Mouse (Mus musculus) hindbrain, embryonic 15.5 days (tissue): ENCODE results near the gene Gm28048. TPM values are rescaled to one million over a fixed set of nuclear protein-coding genes. Genes with fewer than 3 reads are reported as not detected.

Source experiments
- ATAC-seq: fragments of 200-750 bp; cut with Nextera tagmentation; 2 replicates; pipeline ENCODE4 v1.8.0; 2017; ENCODE audit warnings: low read depth, moderate number of reproducible peaks, moderate TSS enrichment; ENCODE audit not compliant: low FRiP score
- H3K27ac ChIP-seq: fragments of 300-500 bp; sonication (generic); replicated peaks from 2 replicates; pipeline ENCODE4 v1.5.1; 2015; ENCODE audit warnings: mild to moderate bottlenecking, inconsistent platforms
- H3K27me3 ChIP-seq: fragments of 300-500 bp; sonication (generic); 2 replicates; pipeline ENCODE4 v1.6.1; 2015; ENCODE audit warnings: control low read depth, inconsistent platforms
- H3K36me3 ChIP-seq: fragments of 300-500 bp; sonication (generic); 2 replicates; pipeline ENCODE4 v1.6.1; 2015; ENCODE audit warnings: control low read depth, inconsistent platforms
- H3K4me1 ChIP-seq: fragments of 300-500 bp; sonication (generic); replicated peaks from 2 replicates; pipeline ENCODE4 v1.6.1; 2015; ENCODE audit warnings: control low read depth, inconsistent platforms
- H3K4me2 ChIP-seq: fragments of 300-500 bp; sonication (generic); 2 replicates; pipeline ENCODE4 v1.6.1; 2015; ENCODE audit warnings: moderate library complexity, mild to moderate bottlenecking, inconsistent platforms
- H3K4me3 ChIP-seq: fragments of 300-500 bp; sonication (generic); 2 replicates; pipeline ENCODE4 v1.5.1; 2015; ENCODE audit warnings: mild to moderate bottlenecking, inconsistent platforms
- H3K9ac ChIP-seq: fragments of 300-500 bp; sonication (generic); 2 replicates; pipeline ENCODE4 v1.6.1; 2015; ENCODE audit warnings: inconsistent platforms
- H3K9me3 ChIP-seq: fragments of 300-500 bp; sonication (generic); 2 replicates; pipeline ENCODE4 v1.6.1; 2016; ENCODE audit warnings: control low read depth, inconsistent platforms
- WGBS: fragments of 180-500 bp; shearing (Covaris S2); methylation state at CpG from one replicate; pipeline ENCODE4 v1.1.7; 2015; 5-methylcytosine and 5-hydroxymethylcytosine counted together
- polyA plus RNA-seq: library from polyadenylated mRNA; unstranded; fragments of >200 nt; fragmentation: Nextera tagmentation; extraction: Ambion mirVana; gene quantifications from 2 replicates; pipeline ENCODE4 v1.2.1, GENCODE M21; 2015

Gene Gm28048
- polyA plus RNA-seq, 1 experiment from 2014 or later, result 3.9 TPM

GRCm38 (mm10) chr11:22931320-22931905 is 50.5 kb downstream of the Gm28048 start:
- no peaks in the 10 kb centered on the region for H3K4me1 ChIP-seq
- no peaks in the 10 kb centered on the region for H3K27me3 ChIP-seq
- H3K27ac ChIP-seq, result no peak overlapping the region
- H3K4me2 ChIP-seq, result no peak overlapping the region
- ATAC-seq, result no peak
- 98% methylated on average over 2 of the region's 2 CpGs for WGBS
- no peak overlapping the region for H3K4me3 ChIP-seq
- H3K9ac ChIP-seq, result no peak overlapping the region
- H3K9me3 ChIP-seq, result no peaks in the 10 kb centered on the region
- no peaks in the 10 kb centered on the region for H3K36me3 ChIP-seq

- Histone ChIP-seq H3K9ac (no peak overlapping the region), H3K4me3 (no peak overlapping the region), H3K27ac (no peak overlapping the region), H3K9me3 (no peaks in the 10 kb centered on the region), H3K4me2 (no peak overlapping the region), H3K27me3 (no peaks in the 10 kb centered on the region), H3K36me3 (no peaks in the 10 kb centered on the region), H3K4me1 (no peaks in the 10 kb centered on the region)
- WGBS, result 63% methylated on average over 2 of the region's 2 CpGs
- ATAC-seq, result no peak
These were observed 51.8 kb downstream of the Gm28048 start for GRCm38 (mm10) chr11:22930129-22930528.

- ATAC-seq, result no peak
- H3K9ac ChIP-seq, result no peak overlapping the region
- no peak overlapping the region for H3K4me3 ChIP-seq
- no peak overlapping the region for H3K27ac ChIP-seq
- no peaks in the 10 kb centered on the region for H3K36me3 ChIP-seq
- H3K27me3 ChIP-seq, result no peaks in the 10 kb centered on the region
- H3K4me1 ChIP-seq, result no peaks in the 10 kb centered on the region
- WGBS, result 78% methylated on average over 8 of the region's 8 CpGs
- H3K4me2 ChIP-seq, result no peak overlapping the region
- H3K9me3 ChIP-seq, result no peaks in the 10 kb centered on the region
These were observed 53.2 kb downstream of the Gm28048 start for GRCm38 (mm10) chr11:22928586-22929169.

- Histone ChIP-seq H3K27ac (no peak overlapping the region), H3K27me3 (no peaks in the 10 kb centered on the region), H3K36me3 (no peaks in the 10 kb centered on the region), H3K4me2 (no peak overlapping the region), H3K9ac (no peak overlapping the region), H3K9me3 (no peaks in the 10 kb centered on the region), H3K4me3 (no peak overlapping the region), H3K4me1 (no peaks in the 10 kb centered on the region)
- WGBS, result 70% methylated on average over 2 of the region's 2 CpGs
- no peak for ATAC-seq
These were observed 58.3 kb downstream of the Gm28048 start for GRCm38 (mm10) chr11:22923606-22924005.

DNA sequence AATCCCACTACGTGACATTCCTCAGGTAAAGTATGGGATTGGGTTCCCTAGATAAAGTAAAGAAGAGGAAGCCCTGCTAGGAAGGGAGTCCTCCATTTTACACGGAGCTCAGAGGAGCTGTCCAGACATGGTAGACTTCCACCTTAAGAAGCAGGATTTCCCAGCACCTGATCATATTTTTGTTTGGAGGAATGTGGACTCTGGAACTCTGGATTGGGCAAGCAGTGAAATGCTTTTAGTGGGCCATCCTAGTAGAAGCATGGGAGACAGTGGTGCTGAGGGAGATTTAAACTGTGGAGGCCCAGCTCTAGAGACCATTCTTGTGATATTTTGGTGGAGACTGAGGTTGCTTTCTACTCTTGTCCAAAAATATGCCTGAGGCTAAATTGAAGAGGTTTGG is 59.3 kb downstream of the Gm28048 start:
- ATAC-seq, result no peak
- no peak overlapping the region for H3K27ac ChIP-seq
- H3K9ac ChIP-seq, result no peak overlapping the region
- H3K4me2 ChIP-seq, result no peak overlapping the region
- H3K27me3 ChIP-seq, result no peaks in the 10 kb centered on the region
- no peaks in the 10 kb centered on the region for H3K36me3 ChIP-seq
- H3K4me1 ChIP-seq, result no peaks in the 10 kb centered on the region
- H3K9me3 ChIP-seq, result no peaks in the 10 kb centered on the region
- H3K4me3 ChIP-seq, result no peak overlapping the region
- WGBS, result 92% methylated on average over 2 of the region's 2 CpGs

GRCm38 (mm10) chr11:22919336-22919735 is 62.6 kb downstream of the Gm28048 start:
- Histone ChIP-seq H3K9me3 (no peaks in the 10 kb centered on the region), H3K4me2 (no peak overlapping the region), H3K27me3 (no peaks in the 10 kb centered on the region), H3K27ac (no peak overlapping the region), H3K36me3 (no peaks in the 10 kb centered on the region), H3K4me1 (no peaks in the 10 kb centered on the region), H3K4me3 (no peak overlapping the region), H3K9ac (no peak overlapping the region)
- ATAC-seq, result no peak
- 85% methylated on average over 2 of the region's 2 CpGs for WGBS

DNA sequence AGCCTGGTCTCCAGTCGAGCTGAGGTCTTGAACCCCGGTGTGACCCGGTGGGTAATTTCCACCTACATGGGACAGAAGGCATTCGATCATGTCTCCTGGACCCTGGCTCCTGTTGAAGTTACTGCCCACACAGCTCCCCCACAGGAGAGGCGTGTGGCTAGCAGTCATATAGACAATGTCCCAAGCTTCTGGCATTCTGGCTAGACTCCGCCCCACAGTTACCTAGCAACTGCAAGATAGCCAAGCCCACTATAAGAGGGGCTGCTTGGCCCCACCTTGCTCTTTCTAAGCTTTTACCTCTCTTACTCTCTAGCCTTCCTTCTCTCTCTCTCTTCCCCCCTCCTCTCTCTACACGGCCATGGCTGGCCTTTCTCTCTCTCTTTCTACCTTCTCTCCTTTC is 64.1 kb downstream of the Gm28048 start:
- Histone ChIP-seq H3K27me3 (no peaks in the 10 kb centered on the region), H3K9me3 (no peaks in the 10 kb centered on the region), H3K9ac (no peak overlapping the region), H3K36me3 (no peaks in the 10 kb centered on the region), H3K4me2 (no peak overlapping the region), H3K4me1 (no peaks in the 10 kb centered on the region), H3K27ac (no peak overlapping the region), H3K4me3 (no peak overlapping the region)
- 79% methylated on average over 7 of the region's 7 CpGs for WGBS
- no peak for ATAC-seq

- no peak overlapping the region for H3K27ac ChIP-seq
- no peak overlapping the region for H3K4me2 ChIP-seq
- H3K9ac ChIP-seq, result no peak overlapping the region
- WGBS, result 88% methylated on average over 4 of the region's 4 CpGs
- no peaks in the 10 kb centered on the region for H3K36me3 ChIP-seq
- H3K4me3 ChIP-seq, result no peak overlapping the region
- no peaks in the 10 kb centered on the region for H3K9me3 ChIP-seq
- no peaks in the 10 kb centered on the region for H3K27me3 ChIP-seq
- no peaks in the 10 kb centered on the region for H3K4me1 ChIP-seq
- ATAC-seq, result no peak
These were observed 68.1 kb downstream of the Gm28048 start for GRCm38 (mm10) chr11:22913744-22914143.

DNA sequence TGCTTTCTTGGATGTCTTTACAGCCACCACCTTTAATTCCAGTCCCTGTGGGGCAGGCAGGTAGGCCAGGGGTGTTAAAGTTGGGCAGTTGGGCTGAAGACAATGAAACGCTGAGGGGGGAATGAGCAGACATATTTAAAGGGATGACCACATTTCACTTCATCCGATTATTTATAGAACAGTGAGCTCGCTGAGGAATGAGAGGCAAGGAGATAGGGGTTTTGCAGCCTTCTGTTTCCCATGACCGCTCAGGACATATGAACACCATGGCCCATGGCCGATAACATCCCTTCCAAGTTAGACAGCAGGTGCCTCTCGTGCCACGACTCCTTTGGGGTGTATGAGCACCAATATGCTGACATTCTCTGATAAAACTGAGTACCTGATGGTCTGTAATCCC is 70.1 kb downstream of the Gm28048 start:
- Histone ChIP-seq H3K4me2 (no peak overlapping the region), H3K27ac (no peak overlapping the region), H3K4me3 (no peak overlapping the region), H3K4me1 (no peaks in the 10 kb centered on the region), H3K36me3 (no peaks in the 10 kb centered on the region), H3K27me3 (no peaks in the 10 kb centered on the region), H3K9me3 (no peaks in the 10 kb centered on the region), H3K9ac (no peak overlapping the region)
- no peak for ATAC-seq
- WGBS, result 96% methylated on average over 7 of the region's 7 CpGs

- Histone ChIP-seq H3K36me3 (no peaks in the 10 kb centered on the region), H3K4me2 (no peak overlapping the region), H3K4me1 (no peaks in the 10 kb centered on the region), H3K9me3 (no peaks in the 10 kb centered on the region), H3K27ac (no peak overlapping the region), H3K9ac (no peak overlapping the region), H3K4me3 (no peak overlapping the region), H3K27me3 (no peaks in the 10 kb centered on the region)
- ATAC-seq, result no peak
These were observed 75.4 kb downstream of the Gm28048 start for GRCm38 (mm10) chr11:22906453-22906865.

DNA sequence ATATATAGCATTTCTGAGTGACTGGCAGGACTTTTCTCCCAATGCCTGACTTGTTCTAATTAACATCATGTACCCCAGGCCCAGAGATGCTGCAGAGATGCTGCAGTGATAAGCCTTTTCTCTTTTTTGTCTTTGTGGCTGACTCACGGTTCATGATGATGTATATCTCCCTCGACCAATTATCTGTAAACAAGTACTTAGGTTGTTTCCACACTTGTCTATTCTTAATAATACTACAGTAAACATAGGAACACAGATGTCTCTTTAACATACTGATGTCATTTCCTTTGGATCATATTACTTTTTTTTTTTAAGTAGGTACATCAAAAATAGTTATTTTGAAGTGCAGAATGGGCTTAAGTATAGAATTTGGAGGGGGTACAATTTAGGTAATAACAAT is 79.0 kb downstream of the Gm28048 start:
- ATAC-seq, result no peak
- 91% methylated on average over 2 of the region's 2 CpGs for WGBS
- no peaks in the 10 kb centered on the region for H3K4me1 ChIP-seq
- no peak overlapping the region for H3K4me2 ChIP-seq
- H3K27me3 ChIP-seq, result no peaks in the 10 kb centered on the region
- no peaks in the 10 kb centered on the region for H3K9me3 ChIP-seq
- 0 out of 2 replicates have a peak, but pooled peaks cover 11% of the 10 kb centered on the region for H3K36me3 ChIP-seq
- H3K9ac ChIP-seq, result no peak overlapping the region
- no peak overlapping the region for H3K27ac ChIP-seq
- no peak overlapping the region for H3K4me3 ChIP-seq

GRCm38 (mm10) chr11:22900041-22900440 is 81.8 kb downstream of the Gm28048 start:
- WGBS, result 87% methylated on average over 3 of the region's 3 CpGs
- H3K9me3 ChIP-seq, result no peaks in the 10 kb centered on the region
- no peak for ATAC-seq

DNA sequence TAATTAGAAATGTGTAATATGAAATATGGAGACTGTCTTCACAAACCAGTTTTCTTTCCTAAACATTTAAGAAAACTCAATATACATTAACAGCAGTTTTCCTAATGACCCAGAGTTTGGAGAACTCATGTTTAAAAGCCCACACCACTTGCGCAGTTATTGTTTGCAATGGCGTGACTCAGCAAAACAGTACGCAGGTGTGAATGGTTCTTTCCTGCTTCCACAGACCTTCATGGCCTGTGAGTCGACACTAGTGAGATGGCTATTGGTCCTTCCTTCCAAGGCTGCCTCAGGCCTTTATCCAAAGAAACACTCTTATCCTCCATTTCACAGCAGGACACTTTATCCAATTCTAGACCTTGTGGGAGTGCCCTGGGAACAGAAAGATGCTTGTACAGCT is 84.2 kb downstream of the Gm28048 start:
- Histone ChIP-seq H3K36me3 (0 out of 2 replicates have a peak, but pooled peaks cover 11% of the 10 kb centered on the region), H3K4me1 (no peaks in the 10 kb centered on the region), H3K4me3 (no peak overlapping the region), H3K27ac (no peak overlapping the region), H3K9me3 (no peaks in the 10 kb centered on the region), H3K9ac (no peak overlapping the region), H3K27me3 (no peaks in the 10 kb centered on the region), H3K4me2 (no peak overlapping the region)
- WGBS, result 95% methylated on average over 4 of the region's 4 CpGs
- ATAC-seq, result no peak

More at GRCm38 (mm10) chr11:22900041-22900440, 81.8 kb downstream of the Gm28048 start:
- Histone ChIP-seq H3K27ac (no peak overlapping the region), H3K27me3 (no peaks in the 10 kb centered on the region), H3K36me3 (0 out of 2 replicates have a peak, but pooled peaks cover 11% of the 10 kb centered on the region), H3K9ac (no peak overlapping the region), H3K4me3 (no peak overlapping the region), H3K4me2 (no peak overlapping the region), H3K4me1 (no peaks in the 10 kb centered on the region)
